Mouse (Mus musculus) cerebral cortex, adult 2 months (tissue): Measurements from ENCODE around the gene Tapt1.

Source experiments
- WGBS: fragments of 180-500 bp; shearing (Covaris S2); methylation state at CpG from one replicate; pipeline ENCODE4 v1.1.7; 2018; 5-methylcytosine and 5-hydroxymethylcytosine counted together

The Tapt1 gene

DNA sequence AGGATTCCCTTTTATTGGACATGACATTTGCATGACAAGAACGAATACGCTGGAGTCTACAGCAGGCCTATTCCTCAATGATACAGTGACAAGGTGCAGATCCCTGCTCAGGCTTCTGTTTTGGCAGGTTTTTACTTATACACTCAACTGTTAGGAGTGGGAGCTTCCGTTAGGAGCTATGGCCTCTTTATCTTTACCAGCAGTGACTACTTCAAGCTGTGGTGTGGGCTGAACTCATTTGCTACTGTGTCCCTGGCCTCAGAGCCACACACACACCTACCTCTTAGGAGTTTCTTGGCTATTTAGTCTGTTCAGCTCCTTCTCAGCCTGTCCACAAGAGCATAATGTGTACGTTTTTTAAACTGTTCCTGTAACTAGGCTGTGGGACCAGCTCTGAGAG, 30.3 kb downstream of the Tapt1 start:
- 76% methylated on average over 4 of the region's 4 CpGs for WGBS

DNA sequence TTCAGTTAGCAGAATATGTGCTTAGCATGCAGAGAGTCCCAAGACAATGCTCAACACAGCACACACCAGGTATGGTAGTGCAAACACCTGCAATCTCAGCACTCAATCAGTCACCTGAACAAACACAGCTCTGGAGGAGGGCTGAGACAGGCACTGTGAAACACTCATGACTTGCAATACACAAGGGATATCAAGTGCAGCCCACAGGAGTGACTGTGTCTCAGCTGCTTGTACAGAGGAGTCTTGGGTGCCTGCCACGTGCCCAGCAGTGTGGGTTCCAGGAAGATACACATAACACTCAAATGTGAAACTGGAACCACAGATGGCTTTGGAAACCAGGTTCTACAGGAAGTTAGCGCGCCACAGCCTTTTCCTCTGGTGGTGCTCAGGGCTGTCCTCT, 44.8 kb downstream of the Tapt1 start:
- 52% methylated on average over 3 of the region's 3 CpGs for WGBS

DNA sequence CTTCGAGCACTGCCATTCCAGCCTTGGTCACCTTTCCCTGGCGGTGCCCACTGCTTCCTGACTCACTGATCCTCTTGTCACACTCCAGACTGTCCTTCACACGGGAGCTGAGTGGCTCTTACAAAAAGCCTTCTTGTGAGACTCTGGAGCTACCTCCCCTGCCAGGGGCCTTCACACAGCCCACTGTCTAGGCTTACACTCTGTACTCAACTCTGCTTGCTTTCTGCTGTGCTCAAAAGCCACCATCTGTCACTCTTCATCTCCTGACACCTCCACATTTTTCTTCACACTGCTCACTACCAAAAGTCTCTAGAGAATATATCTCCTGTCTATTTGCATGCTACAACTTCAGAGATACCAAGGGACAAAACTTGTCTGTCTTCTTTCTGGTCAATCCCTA, 46.0 kb downstream of the Tapt1 start:
- WGBS = 56% methylated on average over 3 of the region's 3 CpGs

DNA sequence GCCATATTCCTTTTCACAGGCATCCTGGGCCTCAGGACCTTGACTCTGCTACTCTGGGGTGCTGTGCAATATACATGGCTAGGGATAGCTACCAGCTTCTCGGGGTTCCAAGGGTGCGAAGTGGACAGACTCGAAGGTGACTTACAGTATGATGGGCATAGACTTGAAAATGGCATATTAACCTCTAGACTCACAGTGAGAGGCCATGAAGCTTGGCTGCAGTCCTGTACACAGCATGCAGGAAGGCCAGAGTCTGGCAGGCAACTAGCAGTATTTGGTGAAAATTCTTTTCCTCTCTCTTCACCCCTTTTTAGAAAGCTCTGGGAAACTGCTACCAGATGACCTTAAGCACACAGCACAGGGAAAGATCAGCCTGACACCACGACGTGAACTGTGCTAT, 52.4 kb downstream of the Tapt1 start:
- 82% methylated on average over 5 of the region's 5 CpGs for WGBS

DNA sequence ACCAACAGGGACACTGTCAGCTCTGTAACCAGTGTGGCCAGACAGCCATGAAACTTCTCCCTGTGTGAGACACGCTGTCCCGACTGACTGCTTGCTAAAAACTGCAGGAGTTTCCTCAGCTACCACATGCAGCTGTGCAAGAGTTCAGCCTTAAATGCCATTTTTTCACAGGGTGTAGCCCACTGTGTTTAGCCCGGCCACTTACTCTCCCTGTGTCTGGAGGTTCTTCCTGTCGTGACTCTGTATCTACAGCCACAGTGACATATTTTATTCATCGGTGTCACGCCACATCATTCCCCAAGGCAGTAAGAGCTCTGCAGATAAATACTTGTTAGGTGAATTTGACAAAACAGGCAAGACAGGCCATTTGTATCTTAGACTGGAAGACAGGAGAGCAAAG, 59.6 kb downstream of the Tapt1 start:
- WGBS = 74% methylated on average over 6 of the region's 6 CpGs

DNA sequence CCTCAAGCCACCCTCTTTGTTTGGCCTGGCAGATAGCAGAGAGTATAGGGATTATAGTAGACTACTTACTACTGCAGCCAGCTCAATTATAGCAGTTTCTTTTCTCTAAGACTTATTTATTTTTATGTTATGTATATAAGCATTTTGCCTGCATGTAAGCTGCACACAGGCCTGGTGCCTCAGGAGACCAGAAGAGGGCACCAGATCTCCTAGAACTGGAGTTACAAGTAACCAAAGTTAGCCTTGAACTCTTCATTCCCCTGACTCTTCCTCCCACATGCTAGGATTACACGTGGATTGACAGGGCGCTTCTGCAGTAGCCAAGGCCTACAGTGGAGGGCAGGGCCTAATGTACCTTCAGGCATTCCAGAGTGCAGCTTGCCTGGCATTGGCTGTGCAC, 60.6 kb downstream of the Tapt1 start:
- WGBS = 64% methylated on average over 2 of the region's 2 CpGs

DNA sequence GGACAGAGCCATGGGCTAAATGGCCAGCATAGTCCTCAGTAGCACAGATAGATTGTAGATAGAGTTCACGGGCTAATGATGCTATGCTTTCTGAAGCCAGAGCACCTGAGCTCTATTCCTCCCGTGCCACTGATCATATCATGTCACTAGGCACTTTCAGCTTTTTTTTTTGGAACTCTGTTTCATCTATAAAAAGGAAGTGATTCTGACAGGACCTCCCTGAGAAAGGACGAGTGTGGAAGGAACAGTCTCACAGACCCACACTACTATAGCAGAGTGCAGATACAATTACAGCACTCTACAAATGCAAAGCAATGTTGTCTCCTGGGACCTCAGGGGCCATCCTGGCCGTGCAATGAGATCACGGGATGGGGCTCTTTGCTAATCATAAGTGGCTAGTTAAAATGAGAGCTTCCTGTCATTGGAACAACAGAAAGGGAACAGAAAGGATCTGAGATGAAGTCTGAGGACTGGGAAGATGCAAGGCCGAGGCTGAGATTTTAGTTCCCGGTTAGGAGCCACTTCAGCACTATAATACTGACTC, 62.1 kb downstream of the Tapt1 start:
- 60% methylated on average over 7 of the region's 7 CpGs for WGBS

DNA sequence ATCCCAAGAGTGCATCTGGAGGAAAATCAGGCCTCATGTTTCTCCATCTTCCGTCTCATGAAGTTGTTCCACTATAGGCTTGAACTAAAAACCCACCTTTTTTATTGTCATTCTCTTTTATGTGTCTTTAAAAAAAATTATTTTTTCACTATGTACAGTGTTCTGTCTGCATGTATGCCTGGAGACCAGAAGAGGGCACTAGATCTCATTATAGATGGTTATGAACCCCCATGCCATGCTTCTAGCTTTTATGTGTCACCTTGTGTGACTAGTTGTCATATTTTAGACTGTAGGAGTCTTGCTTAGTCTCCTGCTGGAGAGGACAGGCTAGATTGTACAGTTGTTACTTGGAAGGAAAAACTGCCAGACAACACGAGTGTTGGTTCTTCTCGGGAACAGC, 63.1 kb downstream of the Tapt1 start:
- 75% methylated on average over 3 of the region's 3 CpGs for WGBS

DNA sequence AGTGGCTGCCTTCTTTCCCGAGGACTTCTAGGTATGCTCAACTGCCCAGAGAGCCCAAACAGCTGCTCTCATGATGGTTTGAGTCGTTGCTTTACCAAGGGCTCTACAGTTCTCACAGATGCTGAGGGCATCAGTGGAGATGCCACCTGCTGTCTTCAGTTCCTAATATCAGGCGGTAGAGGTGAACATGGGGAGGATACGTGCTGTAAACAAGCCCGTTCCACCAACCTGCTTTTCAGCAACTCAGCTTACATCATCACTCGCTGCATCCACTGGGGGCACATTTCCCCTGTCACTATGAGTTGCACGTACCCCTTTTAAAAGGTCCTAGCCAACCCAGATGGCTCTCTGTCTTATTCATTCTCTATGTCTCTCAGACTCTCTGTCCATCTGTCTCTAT, 63.6 kb downstream of the Tapt1 start:
- WGBS = 89% methylated on average over 7 of the region's 7 CpGs

DNA sequence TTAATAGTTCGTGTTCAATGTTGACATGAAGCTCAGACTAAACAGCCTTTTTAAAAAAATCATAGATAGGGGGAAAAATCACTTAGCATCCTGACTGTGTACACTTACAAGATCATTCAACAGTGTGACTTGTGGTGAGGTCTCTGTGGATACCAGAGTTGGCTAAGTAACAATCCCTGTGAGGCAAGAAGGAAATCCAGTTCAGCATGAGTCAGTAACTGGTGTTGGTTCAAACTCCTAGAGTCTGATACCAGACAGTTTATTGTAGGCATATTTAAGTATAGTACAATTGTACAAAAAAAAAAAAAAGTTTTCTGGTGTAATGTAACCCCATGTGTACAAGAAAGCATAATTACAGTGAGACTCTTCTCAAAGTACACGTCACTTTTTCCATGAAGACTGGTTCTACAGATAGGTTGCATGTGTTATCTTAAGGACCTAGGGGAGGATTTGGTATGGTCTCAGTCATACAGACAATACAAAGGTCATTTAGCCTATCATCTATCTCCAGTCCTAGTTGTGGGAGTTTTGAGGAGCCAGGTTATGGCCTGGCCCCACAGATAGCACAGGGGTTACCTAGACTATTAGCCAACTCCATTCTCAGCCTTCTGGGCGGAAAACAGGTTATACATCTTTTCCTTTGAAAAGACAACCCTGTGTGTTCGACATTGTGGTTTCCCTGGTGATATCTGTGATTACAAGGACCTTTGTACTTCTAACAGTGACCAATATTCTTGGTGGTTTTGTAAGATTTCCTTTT, 66.6 kb downstream of the Tapt1 start:
- 84% methylated on average over 4 of the region's 4 CpGs for WGBS

DNA sequence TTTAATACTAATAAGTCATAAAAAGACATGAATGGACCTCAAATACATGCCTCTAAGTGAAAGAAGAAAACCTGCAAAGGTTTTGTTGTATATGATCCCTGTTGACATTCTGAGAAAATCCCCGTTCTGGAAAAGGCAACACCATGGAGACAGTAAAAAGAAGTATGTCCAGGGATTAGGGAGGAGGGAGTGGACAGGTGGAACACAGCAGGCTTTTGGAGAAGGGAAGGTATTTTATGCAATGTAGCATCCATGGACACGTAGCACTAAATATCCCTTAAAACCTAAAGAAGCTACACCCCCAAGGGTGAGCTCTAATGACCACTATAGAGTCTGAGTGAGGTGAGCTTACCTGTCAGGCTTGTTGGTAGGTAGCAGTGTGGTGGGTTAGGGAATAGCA, 67.2 kb downstream of the Tapt1 start:
- WGBS = 91% methylated on average over 2 of the region's 2 CpGs

DNA sequence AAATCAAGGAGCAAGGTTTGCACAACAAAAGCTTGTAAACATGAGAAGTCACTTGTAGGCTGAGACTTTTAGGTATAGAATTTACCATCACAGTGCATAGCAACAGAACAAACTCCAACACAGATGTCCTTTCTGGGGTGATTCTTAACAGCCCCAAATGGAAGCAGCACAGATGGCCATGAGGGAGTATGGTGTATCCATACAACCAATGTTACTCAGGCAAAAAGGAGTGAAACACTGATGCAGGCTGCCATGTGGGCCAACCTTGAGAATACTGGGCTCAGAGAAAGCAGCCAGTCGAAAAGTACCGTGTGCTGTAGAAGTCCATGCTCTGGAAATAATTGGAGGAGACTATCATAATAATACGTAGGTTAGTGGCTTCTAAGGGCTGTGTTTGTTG, 68.0 kb downstream of the Tapt1 start:
- 64% methylated on average over 3 of the region's 3 CpGs for whole genome bisulfite sequencing

DNA sequence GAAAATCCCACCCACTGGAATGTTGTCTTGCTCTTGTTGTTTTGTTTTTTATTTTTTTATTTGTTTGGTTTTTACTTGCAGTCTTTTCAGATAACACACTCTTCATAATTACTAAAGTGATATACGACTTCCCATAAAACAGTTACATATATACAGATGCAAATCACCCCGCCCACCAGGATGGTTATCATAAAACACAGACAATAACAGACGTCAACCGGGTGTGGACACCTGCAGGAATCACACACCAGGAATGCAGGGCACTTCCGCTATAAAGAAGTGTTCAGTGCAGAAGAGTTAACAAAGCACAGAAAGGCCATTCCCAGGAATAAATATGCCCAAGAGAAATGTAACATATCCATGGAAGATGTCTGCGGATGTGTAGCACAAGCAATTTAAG, 68.7 kb downstream of the Tapt1 start:
- WGBS = 81% methylated on average over 6 of the region's 6 CpGs

DNA sequence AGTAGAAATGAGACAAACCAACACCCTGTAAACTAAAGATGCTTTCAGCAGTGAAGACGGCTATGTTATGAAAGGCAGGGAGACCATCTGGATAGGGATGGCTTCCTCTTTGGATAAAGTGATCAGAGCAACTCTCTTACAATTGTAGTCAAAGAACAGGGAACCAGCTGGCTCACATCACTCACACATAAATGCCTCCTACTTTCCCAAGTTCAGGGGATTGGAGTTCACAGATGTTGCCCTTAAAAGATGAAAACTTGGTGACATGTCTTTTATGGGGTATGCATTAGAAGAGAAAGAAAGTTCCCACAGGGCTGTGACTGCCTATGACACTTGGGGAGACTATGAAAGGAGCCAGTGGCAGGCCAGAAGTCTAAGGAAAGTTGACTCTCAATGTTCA, 73.4 kb downstream of the Tapt1 start:
- WGBS = 57% methylated on average over 1 of the region's 1 CpGs

DNA sequence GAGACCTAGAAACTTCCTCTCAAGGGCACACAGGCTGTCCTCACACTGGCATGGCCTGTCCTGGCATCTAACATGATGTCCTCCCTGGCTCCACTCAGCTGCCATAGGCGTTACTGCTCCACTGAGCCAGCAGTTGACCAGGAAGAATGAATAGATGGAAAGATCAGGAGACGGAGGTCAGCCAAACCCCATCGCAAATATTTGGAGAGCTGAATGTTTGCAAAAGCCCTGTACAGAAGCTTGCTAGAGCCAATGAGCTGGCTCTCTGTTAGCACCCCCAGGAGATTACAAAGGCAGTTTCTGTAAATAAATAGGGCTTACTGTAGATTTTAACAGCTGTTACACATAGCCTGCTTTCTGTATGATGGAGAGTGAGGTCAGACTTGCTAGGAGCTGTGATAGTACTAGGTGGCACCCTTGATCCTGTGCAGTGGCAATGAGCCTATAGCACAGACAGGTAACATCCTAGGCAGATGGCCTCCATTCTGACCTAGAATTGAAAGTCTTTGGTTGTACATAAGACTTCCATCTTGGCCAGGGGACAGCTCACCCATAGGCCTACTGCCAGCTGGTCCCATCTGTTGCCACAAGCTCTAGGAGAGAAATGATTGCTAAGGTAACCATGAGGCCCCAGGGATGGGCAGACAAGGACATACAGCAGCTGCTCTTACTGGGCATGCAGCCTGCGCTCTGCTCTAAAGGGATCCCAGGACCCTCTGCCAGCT, 74.9 kb downstream of the Tapt1 start:
- 66% methylated on average over 4 of the region's 4 CpGs for WGBS

DNA sequence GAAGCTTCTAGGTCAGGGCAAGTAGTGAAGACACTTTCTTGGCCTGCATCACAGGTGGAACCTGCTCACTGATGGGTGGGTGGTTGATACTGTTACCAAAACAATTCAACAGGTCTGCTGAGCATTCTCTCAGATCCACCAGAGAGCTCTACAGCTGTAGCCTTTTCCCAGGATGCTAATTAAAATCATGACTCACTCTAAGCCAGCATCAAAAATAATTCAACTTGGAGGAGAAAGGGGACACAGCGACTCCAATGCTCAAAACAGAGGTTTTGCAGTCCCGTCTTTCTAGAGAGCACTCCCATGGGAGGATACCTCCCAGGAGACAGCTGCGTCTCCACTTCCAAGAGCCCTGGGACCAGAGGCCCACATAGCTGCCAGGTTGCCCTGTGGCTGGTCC, 78.7 kb downstream of the Tapt1 start:
- WGBS = 46% methylated on average over 3 of the region's 3 CpGs

DNA sequence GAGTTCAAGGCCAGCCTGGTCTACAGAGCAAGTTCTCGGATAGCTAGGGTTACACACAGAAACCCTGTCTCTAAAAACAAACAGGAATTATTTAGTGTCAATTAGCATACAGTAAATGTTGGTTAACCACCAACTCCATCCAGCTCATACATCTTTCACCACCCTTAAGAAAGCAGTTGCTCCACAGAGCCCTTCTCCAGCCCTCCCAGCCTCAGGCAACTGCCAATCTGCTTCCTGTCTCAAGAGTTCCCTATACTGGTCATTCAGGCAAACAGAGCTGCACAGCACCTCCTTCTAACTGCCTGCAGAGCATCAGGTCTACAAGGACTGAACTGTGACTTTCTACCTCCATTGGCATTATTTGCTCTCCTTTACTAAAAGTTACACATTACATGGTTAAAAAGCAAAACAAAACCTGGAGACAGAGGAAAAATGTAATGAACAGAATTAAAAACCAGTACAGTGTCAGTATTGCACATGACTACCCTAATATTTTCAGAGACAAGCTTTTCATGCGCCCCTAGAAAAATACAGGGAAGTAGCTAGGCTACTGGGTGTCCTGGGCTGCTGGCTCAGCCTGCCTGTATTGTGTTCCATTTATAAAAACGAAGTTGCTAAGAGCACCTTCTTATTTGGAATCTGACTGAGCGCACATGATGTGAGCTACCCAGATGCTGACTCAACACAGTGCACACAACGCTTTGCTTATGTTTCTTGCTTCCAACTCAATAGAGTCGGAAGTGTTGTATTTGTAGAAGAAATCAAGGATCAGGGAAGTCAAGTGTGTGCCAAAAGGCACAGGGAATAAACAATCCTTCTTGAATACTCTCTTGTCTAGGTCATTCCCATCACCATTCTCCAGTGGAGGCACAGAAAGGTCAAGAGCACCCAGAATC, 79.7 kb downstream of the Tapt1 start:
- WGBS = 65% methylated on average over 6 of the region's 6 CpGs

DNA sequence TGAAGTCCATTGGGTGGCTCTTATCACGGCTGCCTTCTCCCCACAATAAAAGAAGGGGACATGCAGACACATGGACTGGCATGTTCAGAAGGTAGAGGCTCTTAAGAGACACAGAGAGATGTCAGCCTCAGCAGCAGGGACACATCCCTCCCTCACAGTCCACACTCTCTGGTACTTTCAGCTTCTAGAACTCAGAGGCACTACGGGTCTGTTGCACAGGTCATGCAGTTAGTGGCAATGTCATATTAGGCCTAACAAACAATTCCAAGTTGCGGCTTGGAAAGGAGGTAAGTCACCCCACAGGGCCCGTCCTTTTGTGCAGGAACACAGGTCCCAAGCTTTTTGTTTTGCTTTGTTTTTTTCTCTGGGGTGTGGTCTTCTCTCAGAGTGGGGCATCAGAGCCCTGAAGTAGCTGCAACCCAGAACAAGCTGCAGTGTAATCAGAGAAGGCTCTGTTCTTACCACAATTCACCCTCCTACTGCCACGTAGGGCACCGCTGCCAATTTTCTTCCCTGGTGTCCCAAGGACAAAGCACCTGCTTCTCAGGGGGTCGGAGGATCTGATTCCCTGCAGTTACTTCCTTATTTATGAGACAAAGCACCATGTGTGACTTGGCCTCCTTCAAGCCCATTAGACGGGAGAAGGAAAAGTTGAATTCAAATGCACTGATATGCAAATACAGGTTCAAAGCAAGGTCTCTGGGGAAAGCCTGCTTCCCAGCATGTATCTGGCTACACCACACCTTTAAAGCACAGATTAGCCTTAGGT, 82.8 kb downstream of the Tapt1 start:
- 66% methylated on average over 8 of the region's 8 CpGs for WGBS

DNA sequence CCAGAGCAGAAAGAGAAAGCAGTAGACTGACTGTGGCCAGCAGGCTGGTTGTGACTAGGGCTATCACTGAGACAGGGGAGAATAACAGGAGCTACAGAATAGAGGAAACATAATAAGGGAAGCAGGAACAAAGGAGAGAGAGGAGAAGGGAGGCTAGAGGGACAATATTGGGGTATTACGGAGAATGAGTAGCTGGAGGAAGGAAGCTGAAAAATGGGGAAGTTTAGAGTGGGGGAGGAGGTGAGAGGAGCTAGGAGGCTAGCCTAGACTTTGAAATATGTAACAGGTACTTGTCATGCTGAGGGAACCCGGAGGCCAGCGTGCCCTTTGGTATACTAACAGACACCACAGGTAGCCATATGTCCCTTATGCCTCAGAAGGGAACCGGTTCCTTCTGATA, 98.9 kb downstream of the Tapt1 start:
- 91% methylated on average over 4 of the region's 4 CpGs for WGBS

DNA sequence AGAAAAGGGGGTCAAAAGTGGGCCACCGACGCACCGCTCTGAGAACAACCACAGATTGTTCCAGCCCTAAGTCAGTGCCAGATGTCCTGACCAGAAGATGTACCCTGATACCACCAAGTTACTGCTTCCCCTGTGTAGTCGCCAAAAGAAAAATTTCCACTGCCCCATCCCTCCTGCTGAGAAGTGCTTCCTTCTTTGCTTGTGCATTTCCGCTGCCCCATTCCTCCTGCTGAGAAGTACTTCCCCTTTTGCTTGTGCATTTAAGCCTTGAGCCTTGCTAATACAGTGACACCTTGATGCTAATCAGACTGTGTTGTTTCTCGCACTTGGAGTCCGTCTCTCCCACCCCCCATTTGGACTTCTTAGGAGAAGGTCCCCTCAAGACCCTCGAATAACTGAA, 99.9 kb downstream of the Tapt1 start:
- 90% methylated on average over 8 of the region's 8 CpGs for WGBS
